Mouse (Mus musculus): ENCODE measurements around the gene Kctd21. TPM values are rescaled to one million over a fixed set of nuclear protein-coding genes. Genes with fewer than 3 reads are reported as not detected.

Kctd21 gene
- total and polyA plus RNA-seq, 3 experiments, result 0.22 to 1.9 (median 1.7) TPM

- Histone ChIP-seq H3K4me3 (ENCODE audit: low read depth, low read length) (no peak overlapping the region), H3K27me3 (ENCODE audit: insufficient read depth, low read length) (peaks cover 16% of the 10 kb centered on the region), H3K4me1 (ENCODE audit: insufficient read depth, low read depth, low read length) (peaks cover 13% of the 10 kb centered on the region), H3K36me3 (replicated peaks) (peaks cover 67% of the 10 kb centered on the region), H3K9me3 (replicated peaks) (no peaks in the 10 kb centered on the region)
- TF ChIP-seq TAL1 (conservative IDR thresholded peaks at IDR 0.05; ENCODE audit: low read depth, low read length), result no peak
- no peak for TF ChIP-seq GATA2 (IDR thresholded peaks at IDR 0.05; ENCODE audit: borderline replicate concordance, low read depth, low read length)
- TF ChIP-seq GATA1 (IDR thresholded peaks at IDR 0.05; ENCODE audit: borderline replicate concordance, low read length), result no peak
- no peak for TF ChIP-seq CTCF (IDR thresholded peaks at IDR 0.05; ENCODE audit: low read depth, low read length)
- TF ChIP-seq POLR2AphosphoS5 (IDR thresholded peaks at IDR 0.05; ENCODE audit: insufficient replicate concordance, low read depth, low read length), result no peak
- ATAC-seq (ENCODE audit: extremely low read depth, insufficient number of reproducible peaks, low FRiP score, poor library complexity, severe bottlenecking) (no peak), DNase-seq (ENCODE audit: low spot score) (no peak)
These were observed 19.3 kb upstream of the Kctd21 start for GRCm38 (mm10) chr7:97312856-97313255.

- Histone ChIP-seq H3K4me1 (ENCODE audit: insufficient read depth, low read depth, low read length) (peaks cover 13% of the 10 kb centered on the region), H3K4me3 (ENCODE audit: low read depth, low read length) (no peak overlapping the region), H3K9me3 (replicated peaks) (no peaks in the 10 kb centered on the region), H3K27me3 (ENCODE audit: insufficient read depth, low read length) (peaks cover 20% of the 10 kb centered on the region), H3K36me3 (replicated peaks) (peaks cover 61% of the 10 kb centered on the region)
- ATAC-seq (ENCODE audit: extremely low read depth, insufficient number of reproducible peaks, low FRiP score, poor library complexity, severe bottlenecking), result no peak
- no peak for TF ChIP-seq POLR2AphosphoS5 (IDR thresholded peaks at IDR 0.05; ENCODE audit: insufficient replicate concordance, low read depth, low read length)
- no peak for TF ChIP-seq GATA2 (IDR thresholded peaks at IDR 0.05; ENCODE audit: borderline replicate concordance, low read depth, low read length)
- TF ChIP-seq GATA1 (IDR thresholded peaks at IDR 0.05; ENCODE audit: borderline replicate concordance, low read length), result no peak
- no peak for TF ChIP-seq TAL1 (conservative IDR thresholded peaks at IDR 0.05; ENCODE audit: low read depth, low read length)
- TF ChIP-seq CTCF (IDR thresholded peaks at IDR 0.05; ENCODE audit: low read depth, low read length), result no peak
- no peak for DNase-seq (ENCODE audit: low spot score)
These were observed 18.6 kb upstream of the Kctd21 start for GRCm38 (mm10) chr7:97313364-97313995.

GRCm38 (mm10) chr7:97314646-97315045, 17.5 kb upstream of the Kctd21 start:
- no peaks in the 10 kb centered on the region for H3K9me3 ChIP-seq (replicated peaks)
- peaks cover 49% of the 10 kb centered on the region for H3K36me3 ChIP-seq (replicated peaks)
- DNase-seq (ENCODE audit: low spot score) (no peak), ATAC-seq (ENCODE audit: extremely low read depth, insufficient number of reproducible peaks, low FRiP score, poor library complexity, severe bottlenecking) (no peak)
- no peak overlapping the region for H3K4me3 ChIP-seq (ENCODE audit: low read depth, low read length)
- TF ChIP-seq GATA2 (IDR thresholded peaks at IDR 0.05; ENCODE audit: borderline replicate concordance, low read depth, low read length) (no peak), CTCF (IDR thresholded peaks at IDR 0.05; ENCODE audit: low read depth, low read length) (no peak), POLR2AphosphoS5 (IDR thresholded peaks at IDR 0.05; ENCODE audit: insufficient replicate concordance, low read depth, low read length) (no peak), GATA1 (IDR thresholded peaks at IDR 0.05; ENCODE audit: borderline replicate concordance, low read length) (no peak), TAL1 (conservative IDR thresholded peaks at IDR 0.05; ENCODE audit: low read depth, low read length) (no peak)
- peaks cover 13% of the 10 kb centered on the region for H3K4me1 ChIP-seq (ENCODE audit: insufficient read depth, low read depth, low read length)
- H3K27me3 ChIP-seq (ENCODE audit: insufficient read depth, low read length), result peaks cover 26% of the 10 kb centered on the region

GRCm38 (mm10) chr7:97315656-97316055, 16.5 kb upstream of the Kctd21 start:
- Histone ChIP-seq H3K36me3 (replicated peaks) (peaks cover 39% of the 10 kb centered on the region), H3K4me3 (ENCODE audit: low read depth, low read length) (no peak overlapping the region), H3K4me1 (ENCODE audit: insufficient read depth, low read depth, low read length) (peaks cover 13% of the 10 kb centered on the region), H3K9me3 (replicated peaks) (no peaks in the 10 kb centered on the region), H3K27me3 (ENCODE audit: insufficient read depth, low read length) (peaks cover 34% of the 10 kb centered on the region)
- no peak for ATAC-seq (ENCODE audit: extremely low read depth, insufficient number of reproducible peaks, low FRiP score, poor library complexity, severe bottlenecking)
- DNase-seq (ENCODE audit: low spot score), result no peak
- TF ChIP-seq GATA1 (IDR thresholded peaks at IDR 0.05; ENCODE audit: borderline replicate concordance, low read length), result no peak
- no peak for TF ChIP-seq POLR2AphosphoS5 (IDR thresholded peaks at IDR 0.05; ENCODE audit: insufficient replicate concordance, low read depth, low read length)
- TF ChIP-seq GATA2 (IDR thresholded peaks at IDR 0.05; ENCODE audit: borderline replicate concordance, low read depth, low read length), result no peak
- TF ChIP-seq TAL1 (conservative IDR thresholded peaks at IDR 0.05; ENCODE audit: low read depth, low read length), result no peak
- no peak for TF ChIP-seq CTCF (IDR thresholded peaks at IDR 0.05; ENCODE audit: low read depth, low read length)

- ATAC-seq (ENCODE audit: extremely low read depth, insufficient number of reproducible peaks, low FRiP score, poor library complexity, severe bottlenecking), result no peak
- DNase-seq (ENCODE audit: low spot score), result no peak
- no peak overlapping the region for H3K4me3 ChIP-seq (ENCODE audit: low read depth, low read length)
- TF ChIP-seq GATA1 (IDR thresholded peaks at IDR 0.05; ENCODE audit: borderline replicate concordance, low read length) (no peak), GATA2 (IDR thresholded peaks at IDR 0.05; ENCODE audit: borderline replicate concordance, low read depth, low read length) (no peak), TAL1 (conservative IDR thresholded peaks at IDR 0.05; ENCODE audit: low read depth, low read length) (no peak), POLR2AphosphoS5 (IDR thresholded peaks at IDR 0.05; ENCODE audit: insufficient replicate concordance, low read depth, low read length) (no peak), CTCF (IDR thresholded peaks at IDR 0.05; ENCODE audit: low read depth, low read length) (no peak)
- no peaks in the 10 kb centered on the region for H3K9me3 ChIP-seq (replicated peaks)
- H3K27me3 ChIP-seq (ENCODE audit: insufficient read depth, low read length), result peaks cover 48% of the 10 kb centered on the region
- peaks cover 4% of the 10 kb centered on the region; the same call in 1 of the 2 replicates for H3K4me1 ChIP-seq (ENCODE audit: insufficient read depth, low read depth, low read length)
- peaks cover 19% of the 10 kb centered on the region for H3K36me3 ChIP-seq (replicated peaks)
These were observed 14.4 kb upstream of the Kctd21 start for GRCm38 (mm10) chr7:97317706-97318105.

GRCm38 (mm10) chr7:97324342-97324741, 7.8 kb upstream of the Kctd21 start:
- H3K4me1 ChIP-seq (ENCODE audit: insufficient read depth, low read depth, low read length), result 0 out of 2 replicates have a peak, but pooled peaks cover 2% of the 10 kb centered on the region
- H3K36me3 ChIP-seq (replicated peaks), result no peaks in the 10 kb centered on the region
- TF ChIP-seq GATA1 (IDR thresholded peaks at IDR 0.05; ENCODE audit: borderline replicate concordance, low read length), result no peak
- TF ChIP-seq GATA2 (IDR thresholded peaks at IDR 0.05; ENCODE audit: borderline replicate concordance, low read depth, low read length), result no peak
- TF ChIP-seq CTCF (IDR thresholded peaks at IDR 0.05; ENCODE audit: low read depth, low read length), result no peak
- TF ChIP-seq TAL1 (conservative IDR thresholded peaks at IDR 0.05; ENCODE audit: low read depth, low read length), result no peak
- TF ChIP-seq POLR2AphosphoS5 (IDR thresholded peaks at IDR 0.05; ENCODE audit: insufficient replicate concordance, low read depth, low read length), result no peak
- H3K9me3 ChIP-seq (replicated peaks), result peaks cover 9% of the 10 kb centered on the region
- ATAC-seq (ENCODE audit: extremely low read depth, insufficient number of reproducible peaks, low FRiP score, poor library complexity, severe bottlenecking), result no peak
- no peak for DNase-seq (ENCODE audit: low spot score)
- H3K4me3 ChIP-seq (ENCODE audit: low read depth, low read length), result no peak overlapping the region
- H3K27me3 ChIP-seq (ENCODE audit: insufficient read depth, low read length), result peaks cover 65% of the 10 kb centered on the region

Measured in G1E (cell line).